Mouse (Mus musculus) Muller cell, postnatal 12 days (primary cell): ENCODE measurements at regions not wholly inside any gene's neighbourhood (a gene's known extent, or its start where the extent isn't known, plus 50 kb on each side); places are given as distances from the start of the nearest gene placed in this dataset.

Experiments
- DNase-seq: peaks from one replicate; pipeline ENCODE4 v3.0.0-alpha.2; 2015; ENCODE audit errors: inconsistent ontology term

DNA sequence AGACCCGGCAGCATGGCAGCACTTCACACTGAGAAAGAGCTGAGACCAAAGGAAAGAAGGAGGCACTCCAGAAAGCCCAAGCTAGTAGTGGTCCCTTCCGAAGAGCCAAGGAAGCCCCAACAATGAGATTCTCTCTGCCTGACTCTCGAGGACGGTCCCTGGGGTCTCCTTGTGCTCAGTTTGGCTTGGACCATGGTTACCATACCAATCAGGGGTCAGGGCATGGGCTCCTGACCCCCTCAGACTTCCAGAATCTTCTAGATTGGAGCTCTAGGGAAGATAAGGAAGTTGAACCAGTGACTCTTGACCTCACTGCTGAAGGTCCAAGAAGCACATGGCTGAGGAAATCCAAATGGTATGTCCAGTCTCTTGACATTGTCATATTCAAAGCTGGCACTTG lies 53.0 kb upstream of the Cplx2 start:
- DNase-seq, result no peak

DNA sequence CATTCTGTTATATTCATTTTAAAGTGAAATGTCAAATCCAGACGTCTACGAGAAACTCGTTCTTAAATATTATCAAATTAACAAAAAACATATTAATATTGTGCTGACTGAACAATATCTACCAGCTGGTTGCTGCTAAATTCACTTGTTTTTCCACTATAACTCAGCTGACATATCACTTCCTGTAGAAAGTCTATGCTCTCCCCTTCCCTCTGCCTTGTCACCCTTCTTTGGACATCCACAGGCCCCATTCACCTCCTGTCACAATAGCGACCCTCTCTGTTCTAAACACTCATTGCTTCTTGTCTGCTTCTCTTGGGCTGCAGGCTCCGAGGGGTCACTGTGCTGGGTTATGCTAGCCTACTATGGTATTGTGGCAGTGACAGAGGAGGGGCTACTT lies 52.5 kb upstream of the Cplx2 start:
- no peak for DNase-seq

DNA sequence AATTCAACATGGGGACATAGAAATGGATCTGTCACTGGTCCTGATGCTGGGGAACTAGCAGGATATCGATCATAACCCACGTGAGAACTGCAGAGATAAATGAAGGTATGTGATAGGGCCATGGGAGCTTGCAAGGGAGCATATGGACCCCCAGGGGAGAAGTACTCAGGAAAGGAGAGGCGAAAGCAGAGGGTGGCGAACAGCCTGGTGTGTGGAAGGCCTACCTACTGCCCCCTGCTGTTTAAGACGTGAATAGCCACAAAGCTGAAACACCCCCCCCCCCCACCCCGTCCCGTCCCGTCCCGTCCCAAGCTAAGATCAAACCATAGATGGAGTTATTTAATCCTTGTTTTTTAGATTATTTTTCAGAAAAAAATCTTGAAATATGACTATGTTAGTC lies 50.9 kb upstream of the Cplx2 start:
- DNase-seq, result no peak

DNA sequence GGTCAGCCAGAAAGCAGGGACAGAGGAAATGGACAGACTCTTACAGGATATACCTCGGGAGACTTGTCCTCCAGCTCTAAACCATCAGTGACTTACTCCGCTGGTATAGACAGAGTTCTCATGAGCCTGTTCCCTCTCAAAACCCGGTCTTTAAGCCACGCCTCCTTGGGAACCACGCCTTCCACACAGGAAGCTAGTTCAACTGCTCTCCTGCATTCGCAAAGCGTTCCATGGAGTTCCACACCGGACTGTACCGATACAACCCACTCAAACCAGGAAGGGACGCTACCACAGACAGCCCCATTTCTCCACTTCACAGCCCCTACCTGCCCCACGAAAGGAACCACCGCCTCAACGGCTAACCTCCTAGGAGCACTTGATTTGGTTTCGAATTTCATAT lies 50.1 kb upstream of the Cplx2 start:
- DNase-seq, result no peak
